Mouse (Mus musculus) liver, postnatal 0 days (tissue): Measurements from ENCODE around the gene Gm20388.

Experiments used
- CTCF ChIP-seq: sonication (generic); IDR thresholded peaks from 2 replicates; pipeline ENCODE4 v1.5.1; 2016; ENCODE audit warnings: antibody characterized with exemption, low read depth
- EP300 ChIP-seq: IDR thresholded peaks from 2 replicates; pipeline ENCODE4 v1.6.1; 2016; ENCODE audit warnings: antibody characterized with exemption, low read depth, mild to moderate bottlenecking

- no peak for TF ChIP-seq CTCF
- TF ChIP-seq EP300 = no peak
These were observed 3940.9 kb downstream of the Gm20388 start for GRCm38 (mm10) chr8:123851590-123851989.
